Mouse (Mus musculus): ENCODE results near the gene Slc4a11.

DNA sequence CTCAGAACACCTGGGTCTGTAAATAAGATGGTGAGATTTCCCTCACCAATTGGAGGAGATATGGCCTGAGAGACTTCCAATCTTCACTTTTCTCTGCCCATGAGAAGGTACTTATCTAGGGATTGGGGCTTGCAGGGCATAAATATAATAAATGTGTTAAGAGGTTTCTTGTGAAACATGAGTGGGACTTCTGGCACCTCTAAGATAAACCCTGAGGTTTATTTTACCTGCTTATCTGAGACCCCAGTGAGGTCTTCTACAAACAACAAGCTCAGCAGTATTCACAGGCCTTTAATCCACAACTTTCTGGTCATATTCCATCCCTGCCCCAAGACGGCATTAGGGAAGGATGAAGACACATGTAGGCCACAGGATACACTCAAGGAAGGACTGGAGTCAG is 43.6 kb downstream of the Slc4a11 start:
- TF ChIP-seq CTCF (IDR thresholded peaks at IDR 0.05; ENCODE audit: insufficient read depth, low read depth, low read length), result no peak
- no peak for TF ChIP-seq POLR2A (IDR thresholded peaks at IDR 0.05; ENCODE audit: insufficient read depth, low read depth, low read length)
